Mouse (Mus musculus): ENCODE measurements around the gene Cdc37l1. TPM values are rescaled to one million over a fixed set of nuclear protein-coding genes. Genes with fewer than 3 reads are reported as not detected.
A peak's percentile ranks its signal among the peaks of the same experiment; 100 is the strongest.

Gene Cdc37l1
- total RNA-seq (2021), result 10 to 100 TPM; 67.1 to 73.0 TPM

- peak; percentile 98 for DNase-seq
- intact Hi-C loops (cut with DNase I), result no loop called here
Observed at GRCm38 (mm10) chr19:28990194-28990589, at the start of gene Cdc37l1. TSS of gene Cdc37l1 (plus strand) at chr19:28990352.

GRCm38 (mm10) chr19:28941271-28941670 is 48.9 kb upstream of the Cdc37l1 start:
- intact Hi-C loops (cut with DNase I), result no loop called here
- DNase-seq, result no peak

DNA sequence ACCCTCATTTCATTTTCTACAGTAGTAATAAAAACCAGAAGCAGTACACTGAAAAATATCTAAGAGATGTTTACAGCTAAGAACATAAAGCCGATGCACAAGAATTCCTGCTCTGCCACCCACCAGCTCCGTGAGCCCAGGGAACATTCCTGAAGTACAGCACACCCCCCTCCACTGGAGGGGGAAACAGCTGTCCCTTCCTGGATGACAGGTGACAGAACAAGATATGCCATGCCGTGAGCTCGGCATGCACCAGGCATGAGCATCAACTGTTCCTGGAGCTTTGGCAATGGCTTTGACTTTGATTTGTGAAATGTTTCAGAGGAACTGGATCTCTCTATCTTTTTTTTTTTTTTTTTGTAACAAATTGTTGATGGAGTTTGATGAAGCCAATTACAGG is 43.4 kb upstream of the Cdc37l1 start:
- no peak for DNase-seq
- intact Hi-C loops (cut with DNase I), result no loop called here

DNA sequence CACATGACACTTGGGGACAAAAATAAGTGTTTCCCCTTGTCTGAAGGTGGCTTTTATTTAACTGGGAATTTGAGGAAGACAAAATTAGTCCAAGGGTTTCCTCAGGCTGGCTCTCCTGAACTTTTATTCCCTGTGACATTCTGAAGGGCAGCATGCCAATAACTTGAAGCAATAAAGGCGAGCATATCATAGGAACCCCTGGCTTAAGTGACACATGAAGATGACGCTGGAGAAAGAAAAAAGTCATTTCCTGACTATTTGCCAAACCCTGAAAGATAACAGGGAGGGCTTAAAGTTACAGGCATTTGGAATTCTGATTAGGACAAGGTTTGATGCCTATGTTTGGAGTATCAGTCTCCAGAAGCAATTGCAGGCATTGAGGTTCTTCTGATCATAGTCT is 42.8 kb upstream of the Cdc37l1 start:
- no peak for DNase-seq
- intact Hi-C loops (cut with DNase I), result no loop called here

DNA sequence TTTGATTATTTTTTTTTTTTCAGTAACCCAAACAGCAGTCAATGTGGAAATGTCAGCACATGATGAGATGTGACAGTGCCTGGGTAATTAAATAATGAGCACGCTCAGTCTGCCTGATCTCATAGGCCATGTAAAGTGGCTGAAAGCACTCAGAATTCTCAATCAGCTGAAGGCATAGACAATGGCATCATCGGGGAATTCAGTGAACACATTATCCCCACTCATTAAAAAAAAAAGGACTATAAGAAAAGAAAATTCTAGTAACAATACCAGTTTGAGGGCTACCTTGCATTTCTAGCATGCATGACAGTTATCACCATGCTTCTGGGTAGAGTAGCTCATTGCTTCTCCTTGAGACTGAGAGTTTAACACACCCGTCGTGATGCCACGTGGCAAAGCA is 38.9 kb upstream of the Cdc37l1 start:
- DNase-seq, result no peak
- intact Hi-C loops (cut with DNase I), result no loop called here

GRCm38 (mm10) chr19:28963113-28963512 is 27.0 kb upstream of the Cdc37l1 start:
- intact Hi-C loops (cut with DNase I), result loop anchor here (10.0 kb wide), 1 partner anchor 178 kb away; no protein-coding TSS in a partner anchor
- DNase-seq, result no peak

GRCm38 (mm10) chr19:28963513-28963841 is 26.7 kb upstream of the Cdc37l1 start:
- intact Hi-C loops (cut with DNase I), result loop anchor here (10.0 kb wide), 1 partner anchor 179 kb away; no protein-coding TSS in a partner anchor
- DNase-seq, result no peak

GRCm38 (mm10) chr19:28963842-28964551 is 26.2 kb upstream of the Cdc37l1 start, which contains the start of gene Plpp6:
TSS of gene Plpp6 (plus strand) at chr19:28963953.
- intact Hi-C loops (cut with DNase I), result loop anchor here (10.0 kb wide), 1 partner anchor 179 kb away; no protein-coding TSS in a partner anchor
- peak; percentile 76 for DNase-seq

- intact Hi-C loops (cut with DNase I), result loop anchor here (10.0 kb wide), 1 partner anchor 180 kb away; no protein-coding TSS in a partner anchor
- no peak for DNase-seq
Observed at GRCm38 (mm10) chr19:28964552-28964903, 25.6 kb upstream of the Cdc37l1 start.

DNA sequence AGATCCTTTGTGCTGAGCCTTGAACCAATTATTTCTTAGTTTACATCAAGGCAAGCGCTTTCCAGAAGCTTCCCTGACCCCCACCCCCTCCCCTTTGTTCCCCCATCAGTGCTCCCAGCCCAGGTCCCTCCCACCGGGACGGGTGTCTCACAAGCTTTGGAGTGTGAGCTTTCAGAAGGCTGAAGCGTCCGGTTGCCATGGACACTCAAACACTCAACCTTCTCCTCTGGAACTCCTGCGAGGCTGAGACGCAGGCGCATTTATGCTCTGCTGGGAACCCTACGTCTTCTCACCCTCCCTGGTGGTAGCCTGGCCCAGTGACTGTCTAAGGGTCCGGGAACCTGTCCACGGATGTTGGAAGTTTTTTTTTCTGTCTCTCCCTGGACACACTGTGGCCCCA is 22.5 kb upstream of the Cdc37l1 start, which contains the start of gene 4430402I18Rik:
Gene 4430402I18Rik (minus strand): TSS at position 149 of the 400 bp plus-strand sequence.
- peak; percentile 16 for DNase-seq
- intact Hi-C loops (cut with DNase I), result loop anchor here (10.0 kb wide), 1 partner anchor 183 kb away; no protein-coding TSS in a partner anchor

DNA sequence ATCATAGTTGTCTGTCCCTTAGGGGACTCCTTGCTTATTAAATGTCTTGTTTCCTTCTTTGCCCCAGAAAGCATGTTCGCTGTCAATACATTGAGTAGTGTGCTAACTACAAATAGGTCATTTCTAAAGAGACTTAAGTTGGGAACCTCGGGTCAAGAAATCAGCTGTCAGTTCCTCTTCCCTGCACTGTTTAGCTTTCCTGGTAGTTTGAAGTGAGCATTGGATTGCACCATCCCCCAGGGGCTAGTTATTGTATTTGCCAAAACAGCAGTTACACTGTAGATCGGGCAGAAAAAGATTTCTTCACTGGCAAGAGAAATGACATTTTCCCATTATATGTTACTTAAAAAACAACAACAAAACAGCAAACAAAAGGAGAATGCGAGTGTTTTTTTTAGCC is 22.0 kb upstream of the Cdc37l1 start:
- DNase-seq, result no peak
- intact Hi-C loops (cut with DNase I), result loop anchor here (10.0 kb wide), 1 partner anchor 183 kb away; no protein-coding TSS in a partner anchor

DNA sequence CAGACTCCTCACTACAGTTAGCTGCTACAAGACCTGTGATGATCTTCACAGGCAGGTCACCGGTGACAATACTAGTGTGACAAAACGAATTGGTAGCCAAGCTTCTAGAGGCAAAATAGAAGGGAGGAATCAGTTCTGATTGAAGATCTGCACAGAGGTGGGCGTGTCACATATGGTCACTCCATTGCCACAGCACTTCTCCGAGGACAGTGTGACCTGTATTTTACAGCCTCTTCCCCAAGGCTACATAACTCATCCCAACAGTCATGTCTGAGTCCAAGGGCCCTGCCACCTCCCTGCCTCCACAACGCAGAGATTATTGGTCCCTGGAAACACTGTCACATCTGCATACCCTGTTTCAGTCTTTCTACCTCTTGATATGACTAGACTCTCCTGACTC is 20.9 kb upstream of the Cdc37l1 start:
- no peak for DNase-seq
- intact Hi-C loops (cut with DNase I), result loop anchor here (10.0 kb wide), 1 partner anchor 184 kb away; no protein-coding TSS in a partner anchor

GRCm38 (mm10) chr19:28970251-28970650 is 19.9 kb upstream of the Cdc37l1 start:
- intact Hi-C loops (cut with DNase I), result loop anchor here (10.0 kb wide), 1 partner anchor 385 kb away; no protein-coding TSS in a partner anchor
- DNase-seq, result no peak

DNA sequence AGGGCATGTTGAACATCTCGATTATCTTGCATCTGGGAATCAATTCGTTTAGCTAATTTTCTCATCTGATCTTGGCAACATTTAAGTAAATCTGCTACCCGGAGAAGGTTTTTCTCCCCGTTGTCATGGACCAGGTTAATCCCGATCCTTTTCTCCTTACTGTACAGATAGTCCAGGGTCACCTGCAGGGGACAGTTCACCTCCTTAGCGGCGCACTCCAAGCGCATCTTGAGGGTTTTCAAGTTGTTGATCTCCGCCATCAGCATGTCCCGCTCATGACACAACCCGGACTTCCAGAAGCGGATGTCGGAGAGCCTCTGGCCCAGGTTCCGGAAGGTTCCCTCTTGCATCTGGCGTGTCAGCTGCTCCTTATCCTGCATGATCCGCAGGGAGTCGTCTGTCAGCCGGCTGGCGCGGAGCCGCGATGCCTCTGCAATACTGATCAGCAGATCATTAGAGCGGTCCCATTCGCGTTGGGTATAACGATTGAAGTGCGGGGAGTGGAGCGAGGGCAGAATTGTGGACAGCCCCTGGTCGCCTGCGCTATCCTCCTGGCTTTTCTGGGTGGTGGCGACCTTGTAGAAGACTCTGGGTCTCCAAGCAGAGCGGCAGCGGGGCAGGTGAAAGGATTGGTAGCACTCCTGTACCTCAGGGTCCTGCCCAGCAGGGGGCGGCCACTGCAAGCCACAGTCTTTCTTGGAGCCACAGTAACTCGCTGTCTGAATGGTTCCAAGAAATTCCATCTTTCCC is 15.1 kb upstream of the Cdc37l1 start:
- DNase-seq, result peak; percentile 78
- intact Hi-C loops (cut with DNase I), result loop anchor here (10.0 kb wide), 1 partner anchor 380 kb away; no protein-coding TSS in a partner anchor

- intact Hi-C loops (cut with DNase I), result no loop called here
- no peak for DNase-seq
Observed at GRCm38 (mm10) chr19:28982617-28983016, 7.5 kb upstream of the Cdc37l1 start.

DNA sequence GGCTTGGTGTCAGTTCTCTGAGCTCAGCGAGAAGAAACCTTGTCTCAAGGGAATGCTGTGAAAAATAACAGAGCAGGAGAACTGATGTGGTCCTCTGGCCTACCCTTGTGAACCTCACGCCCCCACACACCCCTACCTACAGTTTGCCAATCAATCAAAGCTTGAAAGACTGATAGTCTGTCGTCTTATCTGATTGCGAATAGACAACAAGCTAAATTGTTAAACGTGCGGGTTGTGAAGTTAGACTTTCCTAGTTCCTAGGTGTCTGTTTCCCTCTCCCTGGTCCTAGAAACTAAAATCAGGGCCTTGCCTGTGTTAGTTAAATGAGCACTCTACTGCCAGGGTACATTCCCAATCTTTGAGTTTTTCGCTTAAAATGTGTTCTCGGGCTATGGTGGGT is 637 bp upstream of the Cdc37l1 start:
- intact Hi-C loops (cut with DNase I), result no loop called here
- no peak for DNase-seq

GRCm38 (mm10) chr19:28990590-28991221 is 554 bp downstream of the Cdc37l1 start:
- DNase-seq, result no peak

GRCm38 (mm10) chr19:28991391-28991790 is 1.2 kb downstream of the Cdc37l1 start:
- DNase-seq, result no peak
- intact Hi-C loops (cut with DNase I), result no loop called here

More at GRCm38 (mm10) chr19:28990590-28991221, 554 bp downstream of the Cdc37l1 start:
- intact Hi-C loops (cut with DNase I), result no loop called here

DNA sequence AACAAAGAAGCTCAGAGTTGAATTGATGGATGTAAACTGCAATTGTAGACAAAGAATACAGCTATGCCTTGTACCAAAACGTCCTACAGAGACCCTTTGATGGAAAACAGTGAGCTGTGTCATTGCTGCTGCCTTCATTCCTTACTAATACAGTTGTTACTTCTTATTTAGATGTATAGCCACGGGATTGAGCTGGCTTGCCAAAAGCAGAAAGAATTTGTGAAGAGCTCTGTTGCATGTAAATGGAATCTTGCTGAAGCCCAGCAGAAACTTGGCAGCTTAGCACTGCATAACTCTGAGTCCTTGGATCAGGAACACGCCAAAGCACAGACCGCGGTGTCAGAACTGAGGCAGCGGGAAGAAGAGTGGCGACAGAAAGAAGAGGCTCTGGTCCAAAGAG is 4.7 kb downstream of the Cdc37l1 start:
- intact Hi-C loops (cut with DNase I), result no loop called here

GRCm38 (mm10) chr19:28995366-28995765 is 5.2 kb downstream of the Cdc37l1 start:
- DNase-seq, result no peak
- intact Hi-C loops (cut with DNase I), result no loop called here

More for the DNA sequence above, 4.7 kb downstream of the Cdc37l1 start:
- peak; percentile 41 for DNase-seq

Data from left cerebral cortex, postnatal 4 days (tissue).